In the genomic region with DNA sequence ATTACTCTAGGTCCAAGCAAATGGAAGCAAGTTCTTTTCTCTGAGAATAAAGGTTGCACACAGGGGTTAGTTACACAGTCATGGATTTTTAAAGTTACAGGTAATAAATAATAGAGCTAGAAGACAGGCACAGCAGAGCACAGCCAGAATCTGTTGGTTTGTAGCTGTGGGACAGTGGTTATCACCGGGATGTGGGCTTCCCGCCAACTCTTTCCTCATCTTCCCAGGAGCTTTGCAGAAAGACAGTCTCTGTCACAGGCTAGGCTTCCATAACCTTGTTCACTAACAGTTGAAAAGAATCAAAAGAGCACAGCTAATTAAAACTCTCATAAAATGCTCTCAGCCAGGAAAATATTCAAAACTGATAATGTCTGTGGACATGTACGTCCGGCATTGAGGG, we compare ENCODE assay signal across 14 mouse cellular contexts. TPM values are rescaled to one million over a fixed set of nuclear protein-coding genes. Genes with fewer than 3 reads are reported as not detected.
A peak's percentile ranks its signal among the peaks of the same experiment; 100 is the strongest.
DNase-seq lines count a peak whose midpoint lies in the region; ATAC-seq lines count a peak whose summit lies in the region.
"Had no signal": no experiment of that assay in that cellular context is flagged by ENCODE, and none has a peak within 500 bp of the region (broad histone marks: within the 10 kb centered on the region; RNA-seq: fewer than 3 reads in every experiment).

No protein-coding gene starts in this region.

- H3K4me1 ChIP-seq in kidney, embryonic 16.5 days (ENCODE audit: insufficient read depth, low read length), result peaks cover 16% of the 10 kb centered on the region

- peak overlapping the region; percentile 61 for H3K27ac ChIP-seq in kidney, embryonic 16.5 days (ENCODE audit: low read length)
- H3K27ac ChIP-seq: hindbrain, embryonic 14.5 days had no signal

- no peak overlapping the region for H3K9ac ChIP-seq in kidney, embryonic 16.5 days (replicated peaks; ENCODE audit: low read length)
- H3K9ac ChIP-seq: hindbrain, embryonic 14.5 days had no signal

- H3K36me3 ChIP-seq in kidney, embryonic 16.5 days (ENCODE audit: insufficient read depth, low read length), result no peaks in the 10 kb centered on the region

- DNase-seq in adrenal gland, adult (ENCODE audit: inconsistent age in 2 of 2, low spot score in 1 of 2), result peak; percentile 14 to 56
- no peak for DNase-seq in adrenal gland, postnatal 4 days (ENCODE audit: low spot score in 2 of 2)
- DNase-seq in kidney, adult 8-10 months, result no peak
- DNase-seq in testis, postnatal 10 days (ENCODE audit: low spot score), result peak; percentile 54
- no peak for DNase-seq in testis, postnatal 14 days (ENCODE audit: low spot score)
- DNase-seq in skeletal muscle tissue, adult 2 months (ENCODE audit: low read depth, low spot score), result peak; percentile 18
- DNase-seq: cerebellum, adult 9-11 months; thymus, adult 2 months had no signal

- H3K4me2 ChIP-seq in kidney, embryonic 16.5 days (replicated peaks; ENCODE audit: low read depth, low read length), result no peak overlapping the region
- H3K4me2 ChIP-seq: hindbrain, embryonic 14.5 days had no signal

- no peaks in the 10 kb centered on the region for H3K27me3 ChIP-seq in kidney, embryonic 16.5 days (ENCODE audit: insufficient read depth, low read length)

- 52% methylated on average over 4 of the region's 4 CpGs for WGBS in kidney, embryonic 16.5 days

- no peak overlapping the region for H3K4me3 ChIP-seq in kidney, embryonic 16.5 days (ENCODE audit: low read length)

- H3K9me3 ChIP-seq in kidney, embryonic 16.5 days (ENCODE audit: low read length), result no peaks in the 10 kb centered on the region

- peak; percentile 36; the same call in 1 of the 2 replicates for ATAC-seq in kidney, embryonic 16.5 days (ENCODE audit: low FRiP score, low TSS enrichment)
- ATAC-seq in megakaryocyte progenitor cell, adult 5-6 weeks (replicated peaks; ENCODE audit: poor library complexity), result no peak

RNA-seq across cellular contexts. Expression of a gene that starts 42.6 kb away (rescaled TPM):
- total RNA-seq in adrenal gland, postnatal 4 days (2021), result 10 to 100 TPM in 1 of 2 experiments, 1 to 10 TPM in 1; 1.7 to 35.3 TPM
- polyA plus RNA-seq in kidney, embryonic 16.5 days (2015; fragmentation: Nextera tagmentation; extraction: Ambion mirVana), result 0.10 and 0.18 TPM in 2 replicates
- not detected in 2 replicates for total RNA-seq in megakaryocyte progenitor cell, adult 5-6 weeks (2015)
- total RNA-seq in megakaryocyte progenitor cell, adult 5-6 weeks (2017), result not detected in 2 replicates
- total RNA-seq: layer of hippocampus, adult 18-20 months; left cerebral cortex, postnatal 36 days had no signal
- polyA plus RNA-seq: small intestine, adult 2 months had no signal

Comparison
In these comparisons a context has a peak if more than half of its experiments do, and no peak if none do; other contexts are left out.
1. DNase-seq: peak in adrenal gland, adult (2 of 2), testis, postnatal 10 days (single experiment) and skeletal muscle tissue, adult 2 months (single experiment); none in adrenal gland, postnatal 4 days (0 of 2), kidney, adult 8-10 months (0 of 2) and testis, postnatal 14 days (single experiment).